Mouse (Mus musculus): Measurements from ENCODE around the gene Aicda.
"Not testable (repeated sequence)": the region's sequence is repeated elsewhere in the genome, so short reads cannot be mapped to it uniquely, and the experiment has no call there.

Gene Aicda

DNA sequence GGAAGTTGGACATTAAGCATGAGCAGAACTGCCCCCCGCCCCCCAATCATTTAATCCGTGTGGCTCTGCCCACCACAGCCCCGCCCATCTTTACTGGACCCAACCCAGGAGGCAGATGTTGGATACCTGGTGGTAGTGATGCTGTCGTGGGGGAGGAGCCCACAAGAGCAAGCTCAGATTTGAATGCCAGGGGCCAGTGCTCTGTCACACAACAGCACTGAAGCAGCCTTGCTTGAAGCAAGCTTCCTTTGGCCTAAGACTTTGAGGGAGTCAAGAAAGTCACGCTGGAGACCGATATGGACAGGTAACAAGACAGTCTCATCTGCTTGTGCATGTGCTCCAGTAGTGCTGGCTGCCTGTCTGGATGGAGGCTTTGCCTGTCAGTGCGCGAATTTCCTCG lies at the start of gene Aicda:
TSS of gene Aicda (plus strand) at position 196 of the 400 bp plus-strand sequence.
- no peak for DNase-seq

DNA sequence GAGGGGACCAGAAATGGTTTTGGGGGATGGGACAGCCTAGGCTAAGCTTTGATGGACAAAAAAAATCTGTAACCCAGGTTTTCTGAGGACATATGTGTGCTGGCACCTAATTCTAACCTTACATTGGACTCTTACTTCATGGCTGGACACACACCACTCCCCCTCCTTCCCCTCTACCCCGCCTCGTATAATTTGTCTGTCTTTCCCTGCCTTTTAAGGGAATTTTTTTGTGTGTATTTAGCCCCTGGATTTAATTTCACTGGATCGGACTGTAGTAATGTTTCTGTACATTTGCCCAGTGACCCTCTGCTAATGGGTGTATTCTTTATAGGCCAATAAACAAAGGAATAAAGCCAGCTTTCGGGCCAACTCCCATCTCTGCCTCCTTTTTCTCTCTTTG lies 48.6 kb upstream of the Aicda start:
- DNase-seq, result no peak

DNA sequence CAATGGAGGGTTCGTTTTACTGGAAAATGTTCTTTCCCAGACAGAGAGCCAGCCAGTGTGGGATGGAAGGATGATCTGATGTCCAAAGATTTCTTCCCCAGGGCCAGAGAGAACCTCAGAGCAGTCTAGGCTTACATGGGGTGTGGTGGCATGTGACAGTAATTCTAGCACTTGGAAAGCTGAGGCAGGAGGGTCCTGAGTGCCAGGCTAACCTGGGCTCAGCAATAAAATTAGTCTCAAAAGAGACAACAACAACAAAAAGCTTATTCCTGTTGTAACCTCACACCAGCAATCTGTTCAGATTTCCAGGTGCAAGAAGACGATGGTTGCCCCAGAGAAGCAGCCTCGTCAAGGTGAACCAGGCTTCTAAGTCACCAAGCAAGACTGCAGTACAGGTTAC lies 48.1 kb upstream of the Aicda start, which contains the start of gene Mfap5:
TSS of gene Mfap5 (plus strand) at position 301 of the 400 bp plus-strand sequence.
- DNase-seq, result no peak

DNA sequence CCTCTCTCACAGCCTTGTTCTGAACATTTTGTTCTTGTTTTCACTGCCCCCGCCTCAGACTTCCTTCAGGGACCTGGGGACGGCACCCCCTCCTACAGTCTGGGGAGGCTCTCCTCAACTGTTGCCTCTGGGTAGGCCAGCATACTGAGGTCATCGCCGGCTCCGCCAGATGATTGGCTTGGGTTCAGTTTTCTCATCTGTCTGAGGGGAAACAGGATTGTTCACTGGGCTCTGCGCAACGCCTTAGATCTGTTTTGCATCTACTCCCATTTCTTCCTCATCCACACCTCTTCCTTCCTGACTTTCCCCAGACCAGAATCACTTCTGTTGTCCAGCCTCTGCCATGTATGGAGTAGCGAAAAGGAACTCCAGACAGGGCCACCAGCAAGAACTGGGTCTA lies 45.1 kb upstream of the Aicda start:
- DNase-seq, result no peak

DNA sequence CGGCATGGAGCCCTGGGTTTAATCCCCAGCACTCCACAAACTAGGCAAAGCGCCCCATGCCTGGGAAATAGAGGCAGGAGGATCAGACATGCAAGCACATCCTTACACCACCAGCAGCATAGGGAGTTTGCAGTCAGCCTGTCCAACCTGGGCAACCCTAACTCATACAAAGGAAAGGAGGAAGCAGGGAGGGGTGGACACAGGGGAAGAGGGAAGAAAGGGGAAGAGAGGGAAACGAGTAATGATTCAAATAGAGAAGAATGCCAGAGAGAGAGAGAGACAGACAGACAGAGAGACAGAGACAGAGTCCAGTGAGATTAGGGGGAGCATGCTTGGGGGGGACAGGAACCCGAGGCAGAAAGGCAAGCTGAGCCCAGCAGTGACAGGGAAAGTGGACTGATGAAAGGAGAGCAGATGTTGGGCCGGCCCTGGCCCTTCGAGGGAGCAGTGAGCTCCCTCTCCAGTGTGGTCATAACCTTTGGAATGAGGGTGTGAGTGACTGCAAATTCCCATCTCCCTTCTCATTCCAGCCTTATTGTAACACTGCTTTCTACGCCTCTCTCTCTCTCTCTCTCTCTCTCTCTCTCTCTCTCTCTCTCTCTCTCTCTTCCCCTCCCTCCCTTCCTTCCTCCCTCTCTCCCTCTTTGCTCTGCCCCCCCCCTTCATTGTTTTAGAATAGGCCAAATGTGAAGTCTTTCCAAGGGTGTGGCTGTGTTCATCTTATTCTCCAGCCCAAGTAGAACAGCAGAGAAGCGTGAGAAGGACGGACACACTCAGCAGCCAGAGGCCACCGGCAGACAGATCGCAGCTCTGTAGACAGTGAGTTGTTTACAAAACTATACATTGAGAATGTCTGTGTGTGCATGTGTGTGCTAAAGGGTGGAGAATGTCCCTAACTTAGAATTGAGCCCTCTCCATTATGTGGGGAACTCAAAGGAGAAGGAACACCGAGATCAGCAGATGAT lies 40.4 kb upstream of the Aicda start:
- no peak for DNase-seq

DNA sequence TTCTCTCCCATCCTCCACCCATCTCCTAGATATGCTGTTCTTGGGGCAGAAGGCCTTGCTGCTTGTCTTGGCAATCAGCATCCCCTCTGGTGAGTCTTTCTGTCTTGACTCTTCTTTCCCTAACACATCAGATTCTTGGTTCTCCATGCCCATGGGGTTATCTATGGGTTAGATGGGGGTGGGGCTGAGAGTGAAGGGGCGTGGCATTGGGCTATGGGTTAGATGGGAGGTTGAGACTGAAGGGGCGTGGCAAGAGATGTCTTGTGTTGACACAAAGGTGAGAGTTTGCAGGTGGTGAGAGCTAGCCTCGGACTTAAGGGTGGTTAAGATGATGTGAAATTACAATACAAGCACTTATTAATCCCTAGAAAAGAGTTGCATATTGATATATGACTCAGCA lies 39.3 kb upstream of the Aicda start:
- DNase-seq, result no peak

DNA sequence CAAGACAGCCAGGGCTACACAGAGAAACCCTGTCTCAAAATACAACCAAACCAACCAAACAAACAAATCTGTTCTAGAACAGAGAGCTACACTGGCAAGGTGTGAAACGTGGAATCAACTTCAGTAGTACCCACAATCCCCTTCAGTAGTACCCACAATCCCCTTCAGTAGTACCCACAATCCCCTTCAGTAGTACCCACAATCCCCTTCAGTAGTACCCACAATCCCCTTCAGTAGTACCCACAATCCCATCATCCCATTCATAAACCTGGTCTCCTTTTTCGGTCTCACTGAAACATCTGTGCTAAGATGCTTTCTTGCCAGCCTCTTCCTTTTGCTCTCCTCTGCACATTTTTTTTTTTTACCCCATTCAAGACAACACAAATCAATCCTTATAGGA lies 37.8 kb upstream of the Aicda start:
- DNase-seq, result not testable (repeated sequence)

DNA sequence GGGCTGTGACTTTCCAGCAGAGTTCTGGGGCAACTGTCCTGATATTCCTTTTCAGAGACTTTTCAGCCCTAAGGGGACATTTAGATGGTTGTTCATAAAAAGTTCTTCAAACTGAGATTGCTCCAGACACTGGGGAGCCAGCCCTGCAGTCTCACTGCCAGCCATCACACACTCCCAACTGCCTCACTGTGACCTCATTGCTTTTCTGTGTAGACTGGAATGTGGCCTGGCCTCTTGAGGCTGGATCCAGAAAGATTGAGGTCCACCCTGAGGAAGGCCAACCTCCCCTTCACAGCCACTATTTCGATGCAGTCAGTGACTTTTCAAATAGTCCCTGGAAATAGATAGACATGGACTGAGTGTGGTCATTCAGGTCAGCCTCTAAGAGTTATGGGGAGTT lies 35.9 kb upstream of the Aicda start:
- DNase-seq, result no peak

DNA sequence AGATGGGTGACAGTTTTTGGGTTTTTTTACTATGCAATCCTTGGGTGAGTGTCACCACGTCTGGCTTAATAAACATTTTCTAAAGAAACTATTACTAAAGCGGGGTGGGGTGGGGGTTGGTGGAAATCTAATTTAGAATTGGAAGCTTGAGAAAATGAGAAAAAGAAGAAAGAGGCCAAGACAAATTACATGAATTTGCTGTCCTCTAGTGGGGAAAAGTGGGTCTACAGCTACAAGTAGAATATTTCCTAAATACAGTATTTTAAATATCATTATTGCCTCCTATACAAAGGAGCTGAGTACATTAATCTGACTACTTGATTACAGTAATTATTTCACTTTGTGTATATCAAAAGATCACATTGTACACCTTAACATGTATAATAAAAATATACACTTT lies 34.2 kb upstream of the Aicda start:
- no peak for DNase-seq

DNA sequence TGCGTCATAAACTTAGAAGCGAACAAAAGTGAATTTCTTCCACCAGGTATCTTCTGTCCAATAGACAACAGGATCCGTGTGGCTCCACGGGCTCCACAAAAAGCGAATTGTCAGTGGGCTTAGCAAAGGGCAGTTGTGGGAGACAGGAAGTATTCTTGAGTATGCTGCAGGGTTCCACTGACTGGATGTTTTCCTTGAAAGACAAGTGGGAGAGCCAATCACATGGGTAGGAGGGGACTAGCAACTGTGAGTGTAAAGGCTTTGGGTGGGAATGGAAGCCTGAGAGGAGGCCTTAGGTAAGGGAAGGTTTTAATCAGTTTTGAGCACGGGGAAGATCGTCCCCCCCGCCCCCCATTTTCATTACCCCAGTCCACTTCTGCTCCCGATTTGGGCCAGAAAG lies 31.0 kb upstream of the Aicda start:
- DNase-seq, result no peak

DNA sequence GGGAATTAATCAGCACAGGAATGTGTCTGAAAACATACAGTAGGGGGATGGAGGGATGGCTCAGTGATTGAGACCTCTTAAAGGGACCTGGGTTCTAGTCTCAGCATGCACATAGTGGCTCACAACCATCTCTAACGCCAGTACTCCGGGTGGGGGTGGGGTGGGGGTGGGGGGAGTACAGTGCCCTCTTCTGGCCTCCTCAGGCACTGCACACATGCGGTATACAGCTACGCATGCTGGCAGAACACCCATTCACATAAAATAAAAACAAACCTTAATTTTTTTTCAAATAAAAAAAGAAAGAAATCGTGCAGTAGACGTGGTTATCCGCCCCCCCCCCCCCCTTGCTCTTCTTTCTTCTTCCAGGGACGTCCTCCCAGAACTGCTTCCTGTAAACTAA lies 30.3 kb upstream of the Aicda start:
- no peak for DNase-seq

DNA sequence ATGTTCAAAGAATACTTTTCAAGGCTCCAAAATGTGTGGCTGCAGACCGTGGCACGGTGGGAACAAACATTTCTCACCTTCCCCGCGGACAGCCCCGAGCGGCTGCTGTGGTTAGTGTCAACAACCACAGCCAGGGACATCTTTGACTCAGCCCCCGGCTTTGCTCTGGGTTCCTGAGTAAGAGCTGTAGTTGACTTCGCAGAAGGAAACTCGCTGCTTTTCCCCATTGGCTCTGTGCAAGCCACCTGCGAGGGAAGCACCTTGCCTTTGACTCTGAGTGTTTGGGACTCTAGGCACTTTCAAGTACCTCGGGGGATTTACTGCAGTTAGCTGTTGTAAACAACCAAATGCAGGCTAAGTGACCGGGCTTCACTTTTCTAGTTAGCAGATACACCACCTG lies 26.0 kb upstream of the Aicda start:
- DNase-seq, result peak; percentile 10

DNA sequence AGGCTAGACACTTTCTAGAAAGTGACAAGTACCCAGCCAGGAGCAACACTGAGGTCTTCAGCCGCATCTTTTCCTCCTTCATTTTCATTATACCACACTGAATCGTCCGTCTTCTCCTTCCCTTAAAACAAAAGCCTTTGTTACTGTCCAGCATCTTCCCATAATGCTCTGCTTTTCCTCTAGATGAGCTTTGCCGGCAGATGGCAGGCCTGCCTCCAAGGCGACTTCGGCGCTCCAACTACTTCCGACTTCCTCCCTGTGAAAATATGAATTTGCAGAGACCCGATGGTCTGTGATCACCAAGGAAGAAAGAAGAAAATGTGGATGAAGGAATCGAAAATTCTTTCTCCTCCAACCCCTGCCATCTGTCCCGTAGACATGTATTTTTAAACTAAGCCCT lies 25.5 kb upstream of the Aicda start:
- DNase-seq, result no peak

DNA sequence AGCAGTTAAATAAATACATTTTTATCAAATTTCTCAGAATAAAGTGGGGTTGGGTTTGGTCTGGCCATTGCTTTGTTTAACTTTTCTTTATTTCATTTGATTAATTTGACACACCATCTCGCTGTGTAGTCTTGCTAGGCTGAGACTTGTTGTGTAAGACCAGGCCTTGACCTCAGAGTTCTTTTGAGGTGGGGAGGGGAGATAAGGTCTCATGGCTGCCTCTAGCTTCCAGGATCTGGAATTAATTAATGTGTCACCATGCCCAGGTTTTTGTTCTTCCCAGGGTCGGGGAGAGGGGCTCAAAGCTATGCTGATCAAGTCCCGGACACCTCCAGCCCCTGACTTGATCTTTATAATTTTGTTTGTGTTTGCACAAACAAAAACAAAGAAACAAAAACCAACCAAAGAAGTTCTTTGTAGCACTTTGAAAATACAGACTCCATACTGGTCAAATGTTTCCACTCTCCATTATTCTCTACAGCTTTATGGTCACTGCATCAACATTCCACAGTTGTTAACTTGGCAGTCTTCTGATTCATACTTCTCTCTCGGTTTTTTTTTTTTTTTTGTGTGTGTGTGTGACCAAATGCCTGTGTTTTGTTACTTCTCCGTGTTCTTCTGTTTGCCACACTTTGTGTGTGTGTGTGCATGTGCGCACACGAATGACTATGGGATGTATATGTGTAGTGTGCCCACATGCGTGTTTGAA lies 22.0 kb upstream of the Aicda start:
- DNase-seq, result no peak

DNA sequence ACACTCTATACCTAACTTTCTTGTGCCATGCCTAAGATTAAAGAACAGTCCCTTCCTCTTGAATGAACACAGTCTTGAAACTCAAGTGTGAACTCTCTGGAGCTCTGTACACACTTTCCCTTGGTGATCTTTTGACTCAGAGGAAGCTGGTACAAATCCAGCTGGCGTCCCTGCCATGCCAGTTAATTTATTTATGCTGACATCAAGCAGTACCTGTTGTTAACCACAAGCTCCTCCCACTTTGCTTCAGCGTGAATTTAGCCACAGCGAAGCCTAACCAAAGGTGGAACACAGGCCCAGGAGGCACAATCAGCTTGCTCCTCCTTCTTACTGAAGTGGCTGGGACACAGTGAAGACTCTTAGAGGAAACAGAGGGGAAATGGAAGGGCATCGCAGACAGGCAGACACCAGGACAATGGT lies 20.7 kb upstream of the Aicda start:
- peak; percentile 7 for DNase-seq

DNA sequence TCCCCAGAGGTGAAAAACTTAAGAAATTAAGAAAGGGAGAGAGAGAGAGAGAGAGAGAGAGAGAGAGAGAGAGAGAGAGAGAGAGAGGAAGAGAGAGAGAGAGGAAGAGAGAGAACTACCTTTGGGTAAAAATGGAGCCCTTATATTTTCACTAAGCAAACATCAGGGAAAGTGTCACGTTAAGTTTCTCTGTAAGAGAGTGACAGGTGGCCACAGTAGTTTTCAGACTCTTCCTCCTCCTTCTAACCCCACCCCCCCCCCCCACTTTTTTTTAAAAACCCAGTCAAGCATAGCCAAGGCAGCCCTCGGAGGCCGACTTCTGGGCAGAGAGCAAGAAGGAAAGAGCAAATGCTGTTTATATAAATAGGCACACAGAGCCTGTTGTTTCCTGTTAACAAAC lies 19.6 kb upstream of the Aicda start:
- no peak for DNase-seq

DNA sequence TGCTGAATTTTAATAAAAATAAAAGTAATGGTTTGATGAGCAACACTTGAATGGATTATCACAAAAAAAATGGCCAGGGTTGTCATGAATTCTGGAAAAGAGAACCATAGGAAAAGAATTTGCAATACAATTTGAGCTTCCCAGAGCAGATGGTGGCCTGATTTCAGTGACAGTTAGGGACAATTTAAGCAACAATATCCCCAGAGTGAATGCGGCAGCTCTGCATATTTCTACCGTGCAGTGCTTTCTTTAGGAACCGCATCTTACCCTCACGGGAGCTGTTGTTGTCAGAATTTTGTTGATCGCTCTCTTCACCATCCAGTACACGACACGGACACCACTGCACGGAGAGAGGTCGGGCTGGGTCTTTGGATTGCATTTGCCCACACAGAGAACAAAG lies 14.0 kb upstream of the Aicda start:
- no peak for DNase-seq

DNA sequence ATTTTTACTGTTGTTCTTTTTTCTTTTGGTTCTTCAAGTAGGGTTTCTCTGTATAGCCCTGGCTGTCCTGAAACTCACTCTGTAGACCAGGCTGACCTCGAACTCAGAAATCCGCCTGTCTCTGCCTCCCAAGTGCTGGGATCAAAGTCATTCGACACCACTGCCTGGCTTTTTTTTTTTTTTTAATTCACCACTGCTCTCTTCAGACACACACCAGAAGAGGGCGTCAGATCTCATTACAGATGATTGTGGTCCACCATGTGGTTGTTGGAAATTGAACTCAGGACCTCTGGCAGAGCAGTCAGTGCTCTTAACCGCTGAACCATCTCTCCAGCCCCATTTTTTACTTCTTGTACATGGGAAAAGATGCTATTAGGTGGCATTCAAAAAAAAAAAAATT lies 11.1 kb upstream of the Aicda start:
- not testable (repeated sequence) for DNase-seq

DNA sequence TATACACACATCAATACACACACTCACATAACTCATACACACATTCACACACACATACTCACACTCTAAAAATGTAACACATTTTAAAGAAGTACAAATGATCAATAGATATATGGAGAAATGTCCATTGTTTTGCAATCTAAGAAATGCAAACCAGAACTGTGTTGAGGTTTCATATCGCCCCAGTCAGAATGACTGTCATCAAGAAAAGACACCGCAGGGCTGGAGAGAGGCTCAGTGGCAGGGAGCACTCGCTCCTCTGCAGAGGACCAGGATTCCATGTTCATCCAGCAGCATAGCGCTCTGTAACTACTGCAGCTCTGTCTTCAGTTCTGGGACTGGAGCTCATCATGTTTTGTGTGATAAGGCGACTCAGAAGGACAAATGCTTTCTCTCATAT lies 10.0 kb upstream of the Aicda start:
- DNase-seq, result no peak

DNA sequence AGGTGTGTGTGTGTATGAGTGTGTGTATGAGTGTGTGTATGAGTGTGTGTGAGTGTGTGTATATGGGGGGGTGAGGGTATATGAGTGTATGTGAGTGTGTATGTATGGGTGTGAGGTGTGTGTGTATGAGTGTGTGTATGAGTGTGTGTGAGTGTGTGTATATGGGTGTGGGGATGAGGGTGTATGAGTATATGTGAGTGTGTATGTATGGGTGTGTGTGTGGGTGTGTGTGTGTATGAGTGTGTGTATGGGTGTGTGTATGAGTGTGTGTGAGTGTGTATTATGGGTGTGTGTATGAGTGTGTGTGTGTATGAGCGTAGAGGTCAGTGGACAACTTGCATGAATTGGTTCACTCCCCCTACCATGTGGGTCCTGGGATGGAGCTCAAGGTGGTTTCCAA lies 8.9 kb upstream of the Aicda start:
- DNase-seq, result no peak

DNA sequence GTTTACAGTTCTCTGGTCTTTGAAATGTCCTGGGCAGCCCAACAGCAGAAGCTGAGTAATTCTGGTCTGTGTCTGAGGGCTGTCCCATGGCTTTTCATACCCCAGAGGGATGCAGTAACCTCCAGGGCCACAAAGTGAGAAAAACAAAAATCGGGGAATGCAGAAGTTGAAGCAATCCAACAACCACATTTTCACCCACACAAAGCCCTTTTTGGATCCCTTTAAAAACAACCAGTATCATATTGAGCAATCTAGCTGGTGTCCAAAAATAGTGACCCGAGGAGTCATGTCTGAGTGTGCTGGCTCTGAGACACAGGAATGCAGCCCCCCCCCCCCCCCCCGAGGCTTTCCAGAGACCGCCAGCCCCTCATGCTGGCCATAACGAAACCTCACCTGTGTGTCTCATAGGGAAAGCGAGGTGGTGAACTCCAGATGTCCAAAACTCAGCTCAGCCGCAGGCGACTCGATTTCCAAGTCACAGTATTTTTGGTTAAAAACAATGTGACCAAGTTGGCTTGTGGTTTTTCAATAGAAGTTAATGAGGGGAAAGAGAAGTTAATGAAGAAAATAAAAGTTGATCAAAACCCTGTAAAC lies 8.2 kb upstream of the Aicda start:
- no peak for DNase-seq

DNA sequence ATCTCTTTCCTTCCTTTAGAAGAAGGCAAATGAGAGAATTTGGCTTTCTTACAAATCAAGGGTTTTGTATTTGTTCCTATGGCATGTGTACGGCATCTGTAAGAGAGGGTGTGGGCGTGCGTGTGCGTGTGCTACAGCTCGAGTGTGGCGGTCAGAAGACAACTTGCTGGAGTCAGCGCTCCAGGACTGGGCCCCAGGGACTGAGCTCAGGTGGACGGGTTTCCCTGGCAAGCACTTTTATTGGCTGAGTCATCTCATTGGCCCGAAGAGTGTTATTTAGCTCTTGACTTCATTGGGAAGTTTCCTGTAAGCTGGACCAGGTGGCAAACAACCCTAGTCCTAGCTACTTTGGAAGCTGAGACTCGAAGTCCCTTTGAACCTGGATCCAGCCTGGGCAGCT lies 7.7 kb upstream of the Aicda start:
- DNase-seq, result no peak

DNA sequence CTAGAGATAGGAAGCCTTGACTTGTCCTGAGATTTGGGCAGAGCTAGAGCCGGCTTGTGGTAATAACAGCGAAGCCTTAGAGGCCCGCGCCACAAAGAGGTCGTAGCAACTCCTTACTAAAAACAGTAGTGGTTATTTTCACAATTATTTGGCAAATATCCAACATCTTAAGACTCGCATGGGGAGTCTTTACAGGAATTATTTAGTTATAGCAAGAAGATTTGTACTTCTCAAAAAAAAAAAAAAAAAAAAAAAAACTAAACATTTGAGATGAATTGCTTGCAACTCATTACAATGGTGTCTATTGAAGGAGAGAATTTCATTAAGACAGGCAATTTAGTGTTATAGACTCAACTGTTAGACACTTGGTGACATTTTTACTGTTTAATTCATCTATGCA lies 501 bp downstream of the Aicda start:
- DNase-seq, result no peak

DNA sequence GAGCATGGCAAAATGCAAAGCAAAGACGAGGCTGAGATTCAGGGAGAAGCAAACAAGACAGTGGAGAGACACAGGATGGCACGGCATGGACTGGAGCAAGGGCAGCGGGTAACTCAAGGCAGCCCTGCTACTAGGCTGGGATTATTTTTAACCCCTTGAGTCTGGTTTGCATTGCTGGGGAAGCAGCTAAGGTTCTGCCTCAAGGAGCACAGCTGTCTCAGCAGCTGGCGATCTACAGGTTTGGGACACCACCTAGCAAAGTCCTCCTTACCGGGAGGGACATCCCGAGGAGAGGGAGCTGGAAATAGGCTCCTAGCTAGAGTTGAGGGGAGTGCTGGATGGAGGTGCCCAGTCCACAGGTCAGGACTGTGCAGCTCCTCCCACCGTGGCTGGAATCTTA lies 1.7 kb downstream of the Aicda start:
- no peak for DNase-seq

Measured in thymus, postnatal 25 days (tissue).